Mouse (Mus musculus) gastrocnemius, adult 8-10 months (tissue): ENCODE measurements around the gene Erg. TPM values are rescaled to one million over a fixed set of nuclear protein-coding genes. Genes with fewer than 3 reads are reported as not detected.

Experiments
- DNase-seq, 2 experiments: peaks; one replicate each; pipeline ENCODE4 v3.0.0; 2022; ENCODE audit warnings: low spot score in 2 of 2
- total RNA-seq, 4 experiments: library from RNA; stranded (reverse); gene quantifications; 2 replicates each; pipeline ENCODE4 v1.2.4; 2022

Erg gene
- total RNA-seq, 4 experiments from 2014 or later = 5.7 to 9.8 (median 8.2) TPM

DNA sequence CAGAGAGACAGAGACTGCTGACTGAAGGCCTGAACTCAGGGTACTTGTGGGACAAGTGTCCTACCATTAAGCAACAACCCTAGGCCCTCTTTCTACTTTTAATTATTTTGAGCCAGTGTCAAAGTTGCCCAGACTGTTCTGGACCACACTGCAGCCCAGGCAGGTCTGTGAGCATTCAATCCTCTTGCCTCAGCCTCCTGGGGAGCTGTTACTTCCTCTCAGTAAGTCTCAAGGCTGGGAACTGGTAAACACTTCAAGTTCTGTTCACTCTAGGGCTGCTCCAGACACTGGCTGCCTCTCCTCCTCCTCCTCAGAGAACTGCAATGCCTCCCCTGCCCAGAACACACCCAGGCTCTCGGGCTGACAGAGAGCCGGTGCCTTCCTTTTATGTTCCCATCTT, 140.0 kb downstream of the Erg start:
- no peak for DNase-seq

DNA sequence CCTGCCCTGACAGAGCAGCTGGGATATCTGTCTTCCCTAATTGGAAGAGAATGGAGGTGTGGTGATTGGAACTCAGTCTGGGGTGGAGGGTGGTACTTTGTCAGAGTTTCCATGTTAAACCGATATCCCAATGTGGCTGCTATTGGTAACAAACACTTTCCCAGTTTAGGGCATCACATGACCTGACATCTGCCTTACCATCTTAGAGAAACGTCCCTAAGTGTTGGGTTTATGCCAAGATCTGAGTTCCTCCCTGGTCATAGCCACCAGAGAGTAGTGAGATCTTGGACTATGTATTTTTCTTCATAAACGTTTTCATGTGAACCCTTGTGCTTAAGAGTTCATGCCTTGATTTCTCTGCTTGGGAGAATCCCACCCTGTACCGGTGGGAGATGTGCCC, 144.4 kb downstream of the Erg start:
- no peak for DNase-seq

DNA sequence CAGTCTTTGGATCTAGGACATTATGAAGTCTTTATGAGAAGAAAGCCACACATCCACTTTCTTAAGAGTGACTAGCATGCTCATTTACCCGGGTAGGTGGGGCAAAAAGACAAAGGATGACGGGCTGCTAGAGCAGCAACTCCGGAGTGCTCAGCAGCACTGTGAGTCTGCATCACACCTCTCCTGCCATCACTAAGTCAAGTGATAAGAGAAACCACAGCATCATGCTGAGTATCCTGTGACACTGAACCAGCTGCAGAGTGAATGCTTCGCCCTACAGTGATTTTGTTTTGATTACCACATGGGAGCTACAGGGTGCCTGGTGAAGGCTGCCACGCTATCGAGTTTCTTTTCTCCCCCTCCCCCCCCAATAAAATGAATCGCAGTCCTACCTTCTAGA, 145.2 kb downstream of the Erg start:
- no peak for DNase-seq

DNA sequence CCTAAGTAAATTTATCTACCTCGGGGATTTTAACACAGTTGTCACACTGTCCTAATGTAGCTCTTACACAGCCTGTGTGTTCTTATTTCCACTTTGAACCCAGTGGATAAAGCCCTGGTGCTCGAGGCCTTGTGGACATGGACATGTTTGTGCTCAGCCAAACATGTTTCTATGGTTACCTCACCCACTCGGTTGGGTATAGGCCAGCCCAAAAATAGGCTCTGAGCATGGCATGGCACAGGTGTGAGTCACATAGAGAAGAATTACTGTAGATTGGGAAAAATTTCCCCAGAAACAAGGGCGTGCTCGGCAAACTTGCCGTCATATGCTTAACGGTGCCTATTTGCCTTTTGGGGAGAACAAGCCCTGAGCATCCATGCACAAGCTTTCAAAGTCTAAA, 146.1 kb downstream of the Erg start:
- no peak for DNase-seq

DNA sequence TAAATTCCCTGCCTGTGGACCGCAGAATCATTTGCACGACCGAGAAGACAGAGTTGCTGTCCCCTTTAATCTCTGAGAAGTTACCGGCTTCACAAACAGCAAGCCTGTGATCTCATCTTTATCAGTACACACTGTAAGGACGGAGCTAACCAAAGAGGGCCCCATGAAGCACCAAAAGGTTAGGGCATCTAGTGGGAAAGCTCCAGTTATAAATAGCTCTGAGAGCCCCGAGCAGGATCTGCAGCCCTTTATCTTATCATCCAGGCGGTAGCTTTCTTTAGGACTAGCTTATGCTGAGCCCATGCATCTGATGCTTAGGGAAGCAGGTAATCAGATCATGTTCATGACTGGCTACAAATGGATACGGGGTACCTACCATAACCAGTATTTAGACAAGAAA, 146.6 kb downstream of the Erg start:
- no peak for DNase-seq

DNA sequence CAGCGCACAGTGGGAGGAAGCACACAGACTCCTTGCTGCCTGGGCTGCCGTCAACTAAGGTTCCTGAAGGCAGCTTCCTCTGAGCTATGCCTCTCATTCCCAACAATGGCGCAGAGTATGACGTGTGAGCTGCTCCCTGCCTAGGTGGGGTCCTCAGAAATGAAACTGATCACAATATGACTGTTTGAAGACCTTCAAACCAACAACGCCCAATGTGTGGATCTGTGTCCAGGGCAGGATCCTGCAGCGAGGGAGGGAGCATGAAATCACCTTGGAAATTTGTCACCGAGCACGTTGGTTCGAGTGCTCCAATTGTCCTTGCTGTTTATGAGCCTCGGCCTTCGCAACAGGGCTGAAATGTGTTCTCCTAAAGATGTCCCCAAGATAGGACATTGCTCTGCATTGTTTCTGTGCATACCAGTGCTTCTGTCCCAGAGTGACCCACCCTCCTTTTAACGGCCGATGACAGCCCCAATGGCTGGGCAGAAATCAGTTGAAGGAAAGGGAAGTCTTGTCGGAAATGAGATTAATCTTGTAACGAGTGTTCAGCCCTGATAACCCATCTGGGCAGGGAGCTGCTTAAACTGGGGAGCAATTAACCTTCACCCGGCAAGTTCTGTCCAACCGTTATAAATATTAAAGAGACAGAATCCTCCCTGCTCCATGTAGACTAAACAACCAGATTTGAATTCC, 147.4 kb downstream of the Erg start:
- no peak for DNase-seq

DNA sequence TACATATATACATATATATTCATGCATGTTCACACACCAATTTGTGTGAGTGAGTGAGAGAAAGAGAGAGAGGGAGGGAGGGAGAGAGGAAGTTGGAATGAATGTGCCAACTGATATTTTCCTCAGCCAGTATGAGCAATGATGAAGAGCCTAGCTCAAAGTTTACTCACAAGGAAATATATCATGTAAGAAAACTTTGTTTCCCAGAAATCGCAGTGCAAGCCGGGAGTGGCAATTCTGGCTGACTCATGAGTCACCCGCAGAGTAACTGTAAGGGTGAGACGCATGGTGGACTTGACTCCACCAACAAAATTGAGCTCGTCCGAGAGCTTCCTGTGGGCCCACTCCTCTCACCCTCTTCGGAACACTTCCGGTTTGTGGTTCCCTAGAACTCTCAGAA, 149.8 kb downstream of the Erg start:
- DNase-seq = no peak

DNA sequence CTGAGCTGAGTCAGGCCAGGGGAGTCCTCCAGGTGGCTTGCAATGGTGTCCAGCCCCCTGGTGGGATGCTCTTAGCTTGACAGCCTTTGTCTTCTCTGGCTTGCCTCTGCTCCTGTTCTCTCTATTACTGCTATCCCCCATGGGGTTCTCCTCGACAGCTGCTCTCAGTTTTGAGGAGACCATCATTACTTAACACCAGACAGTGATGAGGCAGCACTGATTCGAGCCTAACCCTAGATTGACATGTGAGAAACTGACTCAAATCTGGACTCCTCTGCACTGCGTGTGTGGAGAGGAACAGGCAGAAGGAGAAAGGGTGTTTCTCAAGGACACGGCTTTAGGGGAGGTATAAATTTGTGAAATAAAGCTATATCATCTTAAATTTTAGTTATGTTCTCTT, 150.3 kb downstream of the Erg start:
- no peak for DNase-seq

DNA sequence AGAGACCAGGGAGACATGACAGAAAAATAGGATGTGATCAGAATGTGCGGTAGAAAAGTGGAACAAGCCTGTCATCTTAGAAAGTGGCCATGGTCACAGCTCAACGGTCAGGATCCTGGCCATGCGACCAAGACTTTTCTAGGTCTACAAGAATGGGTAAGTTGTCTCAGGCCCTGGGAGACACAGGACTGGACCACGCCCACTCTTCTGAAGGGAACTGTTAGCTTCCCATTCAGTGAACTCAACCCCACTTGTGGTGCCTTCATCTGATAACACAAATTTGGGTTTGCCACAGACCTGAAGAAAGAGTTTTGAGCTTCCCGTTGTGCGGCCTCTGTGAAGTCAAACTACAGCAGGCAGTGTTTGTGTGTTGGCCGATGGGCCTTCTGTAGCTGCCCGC, 152.0 kb downstream of the Erg start:
- no peak for DNase-seq

DNA sequence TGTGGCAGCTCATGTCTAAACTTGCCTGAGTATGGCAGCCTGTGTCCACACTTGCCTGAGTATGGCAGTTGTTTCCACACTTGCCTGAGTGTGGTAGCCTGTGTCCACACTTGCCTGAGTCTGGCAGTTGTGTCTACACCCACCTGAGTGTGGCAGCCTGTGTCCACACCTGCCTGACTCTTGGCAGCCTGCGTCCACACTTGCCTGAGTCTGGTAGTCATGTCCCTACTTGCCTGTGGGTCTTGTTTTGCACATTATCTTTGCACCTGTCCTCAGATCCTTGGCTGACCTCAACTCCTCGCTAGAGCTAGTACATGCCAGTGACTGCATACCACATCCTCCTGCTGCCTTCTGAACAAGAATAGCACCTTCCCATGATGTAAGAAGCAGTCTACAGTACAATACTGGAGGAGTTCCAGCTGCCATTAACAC, 153.8 kb downstream of the Erg start:
- DNase-seq = peak in 1 of 2 experiments; percentile 8

DNA sequence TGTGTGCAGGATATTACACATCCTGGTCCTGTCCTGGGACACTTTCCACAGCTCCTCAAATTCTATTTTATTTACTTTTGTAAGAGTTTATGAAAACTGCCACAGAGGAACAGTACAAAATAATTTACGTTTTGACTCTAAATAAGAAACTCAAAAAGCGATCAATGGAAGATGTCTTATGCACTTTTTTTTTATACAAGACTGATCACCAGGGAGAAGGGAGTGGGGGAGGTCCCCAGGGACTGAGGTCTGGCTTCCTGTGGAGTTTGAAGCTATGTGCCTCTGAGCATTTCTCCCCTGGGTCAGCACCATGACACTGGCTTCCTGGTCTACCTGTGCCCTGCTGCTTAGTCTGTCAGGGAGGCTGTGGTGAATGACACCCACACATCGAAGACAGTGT, 156.5 kb downstream of the Erg start:
- DNase-seq = no peak

DNA sequence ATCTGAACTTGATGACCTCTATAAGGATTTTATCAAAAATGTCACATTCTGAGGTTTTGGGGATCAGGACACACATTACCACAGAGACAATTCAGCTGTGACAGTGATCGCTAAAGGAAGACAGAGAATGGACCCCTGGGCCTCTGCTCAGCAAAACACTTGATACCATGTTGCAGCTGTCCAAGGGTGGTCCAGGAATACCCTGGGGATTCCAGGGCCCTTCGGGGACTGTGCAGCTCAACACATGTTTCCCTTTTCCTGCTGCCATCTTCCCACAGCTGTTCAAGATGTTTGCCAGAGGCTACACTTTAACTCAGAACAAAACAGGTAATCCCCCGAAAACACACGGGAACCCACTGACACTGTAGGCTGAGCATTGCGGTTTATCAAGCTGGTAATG, 158.2 kb downstream of the Erg start:
- DNase-seq = no peak

DNA sequence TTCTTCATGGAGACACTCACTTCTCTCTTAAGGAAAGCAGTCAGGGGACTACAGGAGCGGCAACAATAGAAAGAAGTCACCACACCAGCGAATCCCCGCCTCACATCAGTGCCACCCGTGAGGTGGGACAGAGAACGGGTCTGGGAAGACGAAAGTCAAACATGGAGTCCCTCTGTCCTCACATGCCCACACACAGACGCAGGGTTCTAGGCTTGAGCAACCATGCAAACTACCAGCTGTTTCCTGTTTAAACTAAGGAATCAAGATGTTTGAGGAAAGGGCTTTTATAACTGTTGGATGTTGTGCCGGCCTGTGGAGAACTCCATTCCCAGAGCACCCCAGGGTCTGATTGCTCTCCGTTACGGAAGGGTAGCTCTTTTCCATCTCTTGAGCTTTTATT, 158.9 kb downstream of the Erg start:
- DNase-seq = no peak

DNA sequence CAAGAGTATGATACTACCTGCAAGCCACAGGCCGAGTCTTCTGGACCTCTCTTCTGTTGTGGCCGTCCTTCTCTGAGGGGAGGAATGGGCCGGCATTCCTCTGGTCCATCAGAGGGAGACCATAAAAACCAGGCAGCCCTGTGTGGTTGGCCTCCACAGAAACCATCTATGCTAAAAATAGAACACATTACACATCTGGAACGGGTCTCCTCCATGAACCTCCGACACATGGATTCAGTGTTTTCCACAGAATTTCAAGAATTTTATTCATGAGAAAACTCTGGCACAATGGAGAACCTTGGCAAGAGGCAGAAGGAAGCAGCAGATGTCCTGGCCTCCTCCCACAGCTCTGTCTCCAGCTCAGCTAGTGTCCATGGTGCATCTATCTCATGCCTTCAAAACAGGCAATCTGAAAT, 163.7 kb downstream of the Erg start:
- no peak for DNase-seq

DNA sequence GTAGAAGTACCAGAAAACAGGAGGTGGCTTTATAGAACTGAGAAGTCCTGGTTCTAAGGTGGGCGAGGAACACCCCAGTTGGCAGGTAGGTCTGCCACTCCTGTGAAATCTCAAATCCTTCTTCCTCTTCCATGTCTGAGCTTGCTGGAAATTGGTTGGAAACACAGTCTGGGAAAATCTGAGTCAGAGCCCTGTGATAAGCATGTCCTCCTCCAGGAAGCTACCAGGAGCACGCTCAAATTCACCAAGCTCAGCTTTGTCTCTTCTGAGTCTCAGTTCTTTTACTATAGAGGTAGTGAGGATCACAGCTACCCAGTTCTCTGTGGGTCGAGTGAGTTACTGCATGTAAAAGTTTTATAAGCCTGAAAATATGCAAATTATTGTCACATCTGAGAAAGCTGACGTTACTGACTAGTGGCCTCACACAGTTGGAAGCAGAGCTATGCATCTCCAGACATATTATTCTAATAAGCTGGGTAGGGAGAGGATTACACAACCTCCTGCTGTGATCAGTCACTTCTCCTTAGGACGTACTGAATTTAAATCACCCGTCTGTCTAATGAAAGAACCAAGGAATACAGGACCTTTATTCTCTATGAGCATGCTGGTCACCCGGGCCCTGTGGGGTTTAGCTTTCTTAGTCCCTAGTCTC, 165.0 kb downstream of the Erg start:
- DNase-seq = no peak

DNA sequence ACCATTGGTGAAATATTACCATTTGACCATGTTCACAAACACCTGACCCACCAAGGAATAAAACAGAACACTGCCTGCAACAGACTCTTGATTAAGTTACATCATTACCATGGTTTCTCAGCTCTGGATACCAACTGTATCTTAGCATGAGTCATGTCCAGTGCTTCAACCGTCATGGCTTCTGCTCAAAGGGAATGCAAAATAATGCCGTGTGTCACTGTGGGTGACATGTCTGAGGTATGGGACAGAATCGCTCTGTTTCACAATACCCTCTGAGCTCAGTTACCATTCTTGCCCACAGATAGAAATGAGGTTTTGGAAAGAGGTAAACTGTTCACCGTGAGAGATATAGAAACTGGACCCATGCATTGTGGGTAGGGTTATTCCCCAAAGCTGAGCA, 170.5 kb downstream of the Erg start:
- no peak for DNase-seq

DNA sequence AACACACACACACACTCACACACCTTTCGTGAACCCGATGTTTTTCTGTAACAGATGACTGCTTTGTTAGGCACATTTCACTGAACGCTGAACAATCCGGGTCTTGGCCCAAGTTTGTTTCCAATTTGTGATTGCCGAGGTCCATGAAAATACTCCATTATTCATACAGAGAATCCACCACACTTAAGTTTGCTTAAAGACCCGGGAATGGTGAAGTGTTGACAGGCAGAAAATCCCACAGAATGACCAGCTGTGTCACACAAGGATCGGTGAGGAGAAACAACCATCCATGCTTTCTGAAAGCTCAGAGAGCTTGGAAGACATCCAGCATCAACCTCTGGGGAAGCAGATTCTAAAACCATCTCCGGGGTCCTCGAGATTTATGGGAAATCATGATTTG, 171.0 kb downstream of the Erg start:
- no peak for DNase-seq

DNA sequence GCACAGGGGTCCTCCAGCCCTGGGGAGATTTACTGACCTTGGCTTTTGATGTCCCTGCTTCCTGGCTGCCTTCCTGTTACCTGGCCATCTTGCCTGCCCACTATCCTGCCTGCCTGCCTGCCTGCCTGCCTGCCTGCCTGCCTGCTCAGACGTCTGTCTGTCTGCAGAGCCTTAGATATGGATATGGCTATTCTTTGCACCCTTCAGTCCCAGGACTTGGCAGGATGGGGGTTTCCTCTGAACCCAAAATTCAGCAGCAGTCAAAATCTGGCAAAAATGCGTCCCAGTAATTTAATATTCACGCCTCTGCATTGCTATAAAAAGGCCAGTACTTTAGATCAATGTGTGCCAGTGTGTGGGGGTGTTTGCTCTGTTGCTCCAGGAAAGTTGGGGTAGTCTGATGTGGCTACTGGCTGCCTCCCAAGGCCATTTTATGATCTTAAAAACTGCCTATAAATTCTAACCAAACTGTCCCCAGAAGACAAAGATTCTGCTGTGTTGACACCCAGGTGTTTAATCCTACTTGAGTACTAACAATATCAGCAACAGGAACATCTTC, 172.9 kb downstream of the Erg start:
- DNase-seq = no peak

DNA sequence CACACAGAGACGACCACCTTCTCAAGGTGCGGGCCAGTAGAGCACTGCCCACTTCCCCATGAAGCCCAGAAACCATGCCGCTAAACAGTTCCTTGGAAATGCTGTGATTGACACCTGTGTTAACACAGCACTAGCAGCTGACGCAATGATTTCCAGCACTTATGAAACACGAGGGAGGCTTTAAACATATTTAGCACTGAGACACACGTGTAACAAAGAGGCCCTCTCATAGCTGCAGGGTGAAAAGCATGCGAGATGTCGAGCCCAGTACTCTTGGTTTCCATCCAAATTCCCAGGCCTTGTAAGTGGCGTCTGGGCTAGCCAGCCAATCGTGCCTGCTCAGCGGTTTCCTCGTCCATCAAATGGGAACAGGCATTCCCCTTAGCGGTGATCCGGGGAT, 178.3 kb downstream of the Erg start:
- no peak for DNase-seq

DNA sequence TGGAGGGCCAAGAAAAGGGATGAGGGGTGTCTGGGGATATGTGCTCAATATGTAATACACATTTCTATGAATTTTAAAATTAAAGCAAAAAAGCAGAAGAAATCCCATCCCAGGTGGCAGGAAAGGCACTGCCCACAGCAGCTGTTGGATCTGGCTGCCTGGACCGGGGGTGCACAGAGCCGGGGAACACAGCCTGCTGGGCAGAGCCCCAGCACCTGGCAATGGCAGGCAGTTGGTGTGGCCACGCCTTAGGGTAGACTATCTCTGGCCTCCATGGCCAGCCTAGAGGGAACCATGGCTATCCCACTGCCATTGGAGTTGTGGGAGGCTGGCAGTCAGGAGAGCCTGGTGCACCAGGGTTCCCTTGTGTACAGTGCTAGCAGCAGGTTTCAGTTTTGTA, 180.9 kb downstream of the Erg start:
- DNase-seq = peak; percentile 6 to 14

DNA sequence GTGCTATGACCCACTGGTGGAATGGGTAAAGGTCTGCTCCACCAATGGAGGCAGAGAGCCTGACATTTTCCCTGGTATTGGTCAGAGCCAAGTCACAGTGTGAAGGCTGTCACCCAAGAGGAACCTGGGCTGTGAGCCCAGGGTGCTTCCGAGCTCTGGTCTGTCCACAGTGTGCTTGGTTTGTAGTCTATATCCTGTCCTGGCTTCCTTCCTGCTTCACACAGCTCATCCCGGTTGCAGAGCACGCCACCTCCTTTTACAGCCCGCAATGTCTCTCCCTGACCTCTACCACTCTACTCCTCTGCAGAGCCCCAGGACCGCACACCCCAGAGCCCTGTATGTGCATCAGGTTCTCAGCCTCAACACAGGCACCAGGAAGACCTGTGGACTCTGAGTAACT, 182.9 kb downstream of the Erg start:
- peak; percentile 35 to 47 for DNase-seq

DNA sequence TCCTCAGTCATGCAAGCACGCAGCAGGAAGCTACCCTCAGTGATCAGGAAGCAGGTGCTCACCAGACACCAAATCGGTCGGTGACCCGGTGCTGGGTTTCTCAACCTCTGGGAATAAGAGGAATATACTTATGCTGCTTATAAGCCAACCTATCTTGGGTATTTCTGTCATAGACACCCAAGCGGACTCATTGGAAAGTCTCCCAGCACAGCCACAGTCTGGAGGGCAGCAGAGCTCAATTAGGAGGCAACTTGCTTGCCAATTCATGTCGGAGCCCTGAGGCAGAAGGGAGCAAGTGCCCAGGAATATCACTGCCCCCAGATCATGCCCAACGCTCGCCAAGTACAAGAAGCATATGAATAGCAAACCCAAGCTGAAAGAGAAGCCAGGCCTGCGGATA, 184.5 kb downstream of the Erg start:
- DNase-seq = peak; percentile 28 to 62

DNA sequence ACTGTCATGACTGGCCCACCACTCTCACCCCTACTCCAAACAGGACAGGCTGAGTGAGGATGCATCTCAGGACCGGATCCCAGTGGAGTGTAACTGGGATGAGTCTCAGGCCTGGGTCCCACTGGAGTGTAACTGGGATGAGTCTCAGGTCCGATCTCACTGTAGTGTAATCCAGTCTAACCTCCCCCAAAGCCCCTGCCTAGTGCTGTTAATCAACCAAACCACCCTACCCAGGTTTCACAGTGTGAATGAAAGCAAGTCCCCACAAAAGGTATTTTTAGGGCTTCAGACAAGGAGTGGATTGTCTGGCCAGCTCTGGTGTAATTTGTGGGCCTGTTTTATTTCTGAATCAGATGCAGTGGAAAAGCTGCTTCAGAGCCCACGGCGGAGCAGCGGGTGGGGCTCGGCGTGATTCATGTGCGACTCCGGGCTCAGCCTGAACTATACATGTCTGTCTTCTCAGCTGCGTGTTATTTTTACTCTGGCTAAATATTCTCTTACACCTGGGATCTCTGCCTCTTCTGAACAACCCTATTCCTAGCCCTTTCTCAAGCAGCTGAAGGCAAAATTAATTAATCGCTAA, 187.5 kb downstream of the Erg start:
- DNase-seq = no peak
